Mouse (Mus musculus) olfactory bulb, adult 2 months (tissue): ENCODE measurements around the gene Arid1b. TPM values are rescaled to one million over a fixed set of nuclear protein-coding genes. Genes with fewer than 3 reads are reported as not detected.

Experiments
- H3K27ac ChIP-seq: fragments of 200-500 bp; 2 replicates; pipeline ENCODE4 v1.5.1; 2012; ENCODE audit warnings: low read depth, low read length; ENCODE audit not compliant: insufficient read depth
- H3K4me1 ChIP-seq: fragments of 200-500 bp; 2 replicates; pipeline ENCODE4 v1.6.1; 2012; ENCODE audit warnings: low read length; ENCODE audit not compliant: control insufficient read depth, insufficient read depth
- H3K4me3 ChIP-seq: fragments of 200-500 bp; 2 replicates; pipeline ENCODE4 v1.5.1; 2012; ENCODE audit warnings: mild to moderate bottlenecking, low read depth, low read length, moderate library complexity; ENCODE audit not compliant: insufficient read depth
- CTCF ChIP-seq: fragments of 200-500 bp; IDR thresholded peaks from 2 replicates; pipeline ENCODE4 v1.5.1; 2012; ENCODE audit warnings: low read depth, mild to moderate bottlenecking, low read length, moderate library complexity; ENCODE audit not compliant: insufficient read depth
- POLR2A ChIP-seq: fragments of 200-500 bp; IDR thresholded peaks from 2 replicates; pipeline ENCODE4 v1.6.1; 2012; ENCODE audit warnings: mild to moderate bottlenecking, low read depth, low read length, moderate library complexity; ENCODE audit not compliant: insufficient read depth
- WGBS: fragments of 180-500 bp; shearing (Covaris S2); methylation state at CpG from one replicate; pipeline ENCODE4 v1.1.7; 2018; 5-methylcytosine and 5-hydroxymethylcytosine counted together
- polyA plus RNA-seq: library from polyadenylated mRNA; stranded (reverse); fragments of >200 nt; gene quantifications from 2 replicates; pipeline ENCODE4 v1.2.4, GENCODE M21; 2012; ENCODE audit warnings: low replicate concordance; ENCODE audit not compliant: missing spikeins, insufficient read depth, insufficient read length

The Arid1b gene
- polyA plus RNA-seq, 1 experiment: not detected

- 73% methylated on average over 8 of the region's 8 CpGs for WGBS
- peaks cover 21% of the 10 kb centered on the region for H3K4me1 ChIP-seq
- H3K4me3 ChIP-seq: no peak overlapping the region
- no peak overlapping the region for H3K27ac ChIP-seq
- TF ChIP-seq POLR2A: no peak
- TF ChIP-seq CTCF: no peak
These were observed 327.6 kb downstream of the Arid1b start for GRCm38 (mm10) chr17:5321589-5322225.

- Histone ChIP-seq H3K4me3 (no peak overlapping the region), H3K4me1 (peaks cover 23% of the 10 kb centered on the region), H3K27ac (no peak overlapping the region)
- 75% methylated on average over 9 of the region's 9 CpGs for WGBS
- TF ChIP-seq CTCF (no peak), POLR2A (no peak)
These were observed 328.5 kb downstream of the Arid1b start for GRCm38 (mm10) chr17:5322594-5322993.

GRCm38 (mm10) chr17:5323746-5324145, 329.6 kb downstream of the Arid1b start:
- peaks cover 25% of the 10 kb centered on the region for H3K4me1 ChIP-seq
- TF ChIP-seq POLR2A: no peak
- no peak for TF ChIP-seq CTCF
- H3K4me3 ChIP-seq: no peak overlapping the region
- WGBS: 14% methylated on average over 1 of the region's 1 CpGs
- H3K27ac ChIP-seq: no peak overlapping the region

GRCm38 (mm10) chr17:5324236-5324876, 330.2 kb downstream of the Arid1b start:
- WGBS: 57% methylated on average over 10 of the region's 10 CpGs
- no peak overlapping the region for H3K27ac ChIP-seq

GRCm38 (mm10) chr17:5326689-5327088, 332.6 kb downstream of the Arid1b start:
- H3K4me1 ChIP-seq: peaks cover 18% of the 10 kb centered on the region
- WGBS: 74% methylated on average over 7 of the region's 7 CpGs
- no peak for TF ChIP-seq CTCF
- TF ChIP-seq POLR2A: no peak
- H3K4me3 ChIP-seq: no peak overlapping the region
- no peak overlapping the region for H3K27ac ChIP-seq

More at GRCm38 (mm10) chr17:5324236-5324876, 330.2 kb downstream of the Arid1b start:
- Histone ChIP-seq H3K4me3 (no peak overlapping the region), H3K4me1 (peaks cover 25% of the 10 kb centered on the region)
- TF ChIP-seq CTCF (no peak), POLR2A (no peak)

GRCm38 (mm10) chr17:5327480-5328180, 333.5 kb downstream of the Arid1b start:
- no peak overlapping the region for H3K27ac ChIP-seq
- TF ChIP-seq CTCF: no peak
- TF ChIP-seq POLR2A: no peak
- H3K4me3 ChIP-seq: no peak overlapping the region
- 63% methylated on average over 12 of the region's 12 CpGs for WGBS
- H3K4me1 ChIP-seq: peaks cover 12% of the 10 kb centered on the region

- Histone ChIP-seq H3K27ac (no peak overlapping the region), H3K4me1 (peaks cover 8% of the 10 kb centered on the region), H3K4me3 (no peak overlapping the region)
- TF ChIP-seq POLR2A (no peak), CTCF (no peak)
- WGBS: 69% methylated on average over 4 of the region's 4 CpGs
These were observed 335.3 kb downstream of the Arid1b start for GRCm38 (mm10) chr17:5329478-5329877.

- Histone ChIP-seq H3K4me1 (peaks cover 12% of the 10 kb centered on the region), H3K4me3 (no peak overlapping the region), H3K27ac (no peak overlapping the region)
- TF ChIP-seq CTCF (no peak), POLR2A (no peak)
- 66% methylated on average over 6 of the region's 6 CpGs for WGBS
These were observed 335.9 kb downstream of the Arid1b start for GRCm38 (mm10) chr17:5330063-5330462.

- peaks cover 14% of the 10 kb centered on the region for H3K4me1 ChIP-seq
- TF ChIP-seq CTCF: no peak
- no peak for TF ChIP-seq POLR2A
- no peak overlapping the region for H3K4me3 ChIP-seq
- 88% methylated on average over 7 of the region's 7 CpGs for WGBS
- H3K27ac ChIP-seq: no peak overlapping the region
These were observed 336.5 kb downstream of the Arid1b start for GRCm38 (mm10) chr17:5330644-5331043.
